Mouse (Mus musculus) MEL (cell line): ENCODE data around the gene Nuf2. TPM values are rescaled to one million over a fixed set of nuclear protein-coding genes. Genes with fewer than 3 reads are reported as not detected.

Experiments used
- DNase-seq: peaks from one replicate; pipeline ENCODE4 v3.0.0; 2011; ENCODE audit warnings: low read depth, low spot score
- H3K27ac ChIP-seq: 2 replicates; pipeline ENCODE4 v1.5.1; 2012; ENCODE audit warnings: low read depth, mild to moderate bottlenecking, control low read depth, low read length, moderate library complexity; ENCODE audit not compliant: control insufficient read depth
- H3K27me3 ChIP-seq, 2 experiments: fragments of 150-350 bp in 1 of 2; sonication (generic) in 1 of 2; 2 replicates each; pipeline ENCODE4 v1.6.1; 2012; ENCODE audit warnings: low read length in 2 of 2, mild to moderate bottlenecking in 2 of 2, improper control_type of control experiment in 1 of 2, moderate library complexity in 1 of 2; ENCODE audit not compliant: insufficient read depth in 2 of 2, control insufficient read depth in 1 of 2
- H3K36me3 ChIP-seq, 2 experiments: 2 replicates each; pipeline ENCODE4 v1.6.1; 2012 to 2014; ENCODE audit warnings: low read length in 2 of 2, improper control_type of control experiment in 1 of 2, inconsistent platforms in 1 of 2, mild to moderate bottlenecking in 1 of 2; ENCODE audit not compliant: insufficient read depth in 2 of 2, control insufficient read depth in 1 of 2
- H3K4me1 ChIP-seq, 2 experiments: fragments of 150-350 bp in 1 of 2; sonication (generic) in 1 of 2; 2 replicates each; pipeline ENCODE4 v1.6.1; 2012; ENCODE audit warnings: low read length in 2 of 2, improper control_type of control experiment in 1 of 2, mild to moderate bottlenecking in 1 of 2; ENCODE audit not compliant: insufficient read depth in 2 of 2, control insufficient read depth in 1 of 2
- H3K4me3 ChIP-seq, 2 experiments: fragments of 150-350 bp in 1 of 2; sonication (generic) in 1 of 2; 2 replicates each; pipeline ENCODE4 v1.5.1; 2012; ENCODE audit warnings: low read depth in 2 of 2, low read length in 2 of 2, mild to moderate bottlenecking in 2 of 2, moderate library complexity in 2 of 2, control low read depth in 1 of 2, improper control_type of control experiment in 1 of 2; ENCODE audit not compliant: control insufficient read depth in 1 of 2, insufficient read depth in 1 of 2
- H3K79me2 ChIP-seq: 2 replicates; pipeline ENCODE4 v1.6.1; 2012; ENCODE audit warnings: mild to moderate bottlenecking, low read length, moderate library complexity; ENCODE audit not compliant: control insufficient read depth, poor library complexity, insufficient read depth
- H3K9ac ChIP-seq: 2 replicates; pipeline ENCODE4 v1.6.1; 2012; ENCODE audit warnings: low read depth, mild to moderate bottlenecking, control low read depth, low read length, moderate library complexity; ENCODE audit not compliant: control insufficient read depth, poor library complexity, severe bottlenecking
- H3K9me3 ChIP-seq: fragments of 150-350 bp; sonication (generic); replicated peaks from 2 replicates; pipeline ENCODE4 v1.6.1; 2012; ENCODE audit warnings: mild to moderate bottlenecking, low read length, improper control_type of control experiment, moderate library complexity; ENCODE audit not compliant: insufficient read depth
- BHLHE40 ChIP-seq: IDR thresholded peaks from 2 replicates; pipeline ENCODE4 v1.6.1; 2012; ENCODE audit warnings: low read depth, mild to moderate bottlenecking, inconsistent platforms, low read length, improper control_type of control experiment, borderline replicate concordance
- CHD1 ChIP-seq: IDR thresholded peaks from 2 replicates; pipeline ENCODE4 v1.6.1; 2012; ENCODE audit warnings: low read depth, mild to moderate bottlenecking, inconsistent platforms, low read length, improper control_type of control experiment
- CHD2 ChIP-seq: IDR thresholded peaks from 2 replicates; pipeline ENCODE4 v1.6.1; 2011; ENCODE audit warnings: low read length, improper control_type of control experiment
- E2F4 ChIP-seq: IDR thresholded peaks from 2 replicates; pipeline ENCODE4 v1.6.1; 2011; ENCODE audit warnings: low read depth, low read length, improper control_type of control experiment, borderline replicate concordance
- ELF1 ChIP-seq: IDR thresholded peaks from 2 replicates; pipeline ENCODE4 v1.6.1; 2014; ENCODE audit warnings: low read depth, mild to moderate bottlenecking, inconsistent platforms, low read length, improper control_type of control experiment, moderate library complexity
- EP300 ChIP-seq, 2 experiments: IDR thresholded peaks; 2 replicates each; pipeline ENCODE4 v1.6.1; 2011; ENCODE audit warnings: improper control_type of control experiment in 2 of 2, low read length in 2 of 2, low read depth in 1 of 2, mild to moderate bottlenecking in 1 of 2
- ETS1 ChIP-seq: IDR thresholded peaks from 2 replicates; pipeline ENCODE4 v1.6.1; 2012; ENCODE audit warnings: low read depth, mild to moderate bottlenecking, inconsistent platforms, low read length, improper control_type of control experiment, moderate library complexity
- GABPA ChIP-seq: IDR thresholded peaks from 2 replicates; pipeline ENCODE4 v1.6.1; 2012; ENCODE audit warnings: low read depth, mild to moderate bottlenecking, inconsistent platforms, low read length, improper control_type of control experiment, moderate library complexity
- GATA1 ChIP-seq: IDR thresholded peaks from 2 replicates; pipeline ENCODE4 v1.6.1; 2011; ENCODE audit warnings: low read depth, low read length, improper control_type of control experiment
- HCFC1 ChIP-seq: IDR thresholded peaks from 2 replicates; pipeline ENCODE4 v1.6.1; 2012; ENCODE audit warnings: low read depth, mild to moderate bottlenecking, inconsistent platforms, low read length, improper control_type of control experiment, moderate library complexity
- JUND ChIP-seq: IDR thresholded peaks from 2 replicates; pipeline ENCODE4 v1.6.1; 2011; ENCODE audit warnings: low read depth, mild to moderate bottlenecking, improper control_type of control experiment, low read length
- KAT2A ChIP-seq: conservative IDR thresholded peaks from 2 replicates; pipeline ENCODE4 v1.6.1; 2012; ENCODE audit warnings: low read depth, low read length, improper control_type of control experiment, inconsistent platforms
- MAX ChIP-seq: IDR thresholded peaks from 2 replicates; pipeline ENCODE4 v1.6.1; 2011; ENCODE audit warnings: low read length, improper control_type of control experiment
- MEF2A ChIP-seq: IDR thresholded peaks from 2 replicates; pipeline ENCODE4 v1.6.1; 2014; ENCODE audit warnings: low read depth, mild to moderate bottlenecking, inconsistent platforms, low read length, improper control_type of control experiment; ENCODE audit not compliant: poor library complexity, insufficient replicate concordance, severe bottlenecking; ENCODE audit errors: extremely low read depth
- MYC ChIP-seq: IDR thresholded peaks from 2 replicates; pipeline ENCODE4 v1.6.1; 2011; ENCODE audit warnings: low read depth, mild to moderate bottlenecking, low read length, improper control_type of control experiment, moderate library complexity
- NELFE ChIP-seq: IDR thresholded peaks from 2 replicates; pipeline ENCODE4 v1.6.1; 2011; ENCODE audit warnings: low read depth, low read length, improper control_type of control experiment
- NRF1 ChIP-seq: IDR thresholded peaks from 2 replicates; pipeline ENCODE4 v1.6.1; 2014; ENCODE audit warnings: low read depth, mild to moderate bottlenecking, inconsistent platforms, low read length, improper control_type of control experiment, moderate library complexity; ENCODE audit not compliant: poor library complexity, insufficient read depth, severe bottlenecking
- POLR2A ChIP-seq, 2 experiments: IDR thresholded peaks; 2 replicates each; pipeline ENCODE4 v1.6.1; 2011 to 2012; ENCODE audit warnings: low read length in 2 of 2, mild to moderate bottlenecking in 2 of 2, control low read depth in 1 of 2, improper control_type of control experiment in 1 of 2, low read depth in 1 of 2, moderate library complexity in 1 of 2; ENCODE audit not compliant: control insufficient read depth in 1 of 2, insufficient read depth in 1 of 2, poor library complexity in 1 of 2
- POLR2AphosphoS2 ChIP-seq: IDR thresholded peaks from 2 replicates; pipeline ENCODE4 v1.6.1; 2011; ENCODE audit warnings: low read length, improper control_type of control experiment
- POLR2AphosphoS5 ChIP-seq: IDR thresholded peaks from 2 replicates; pipeline ENCODE4 v1.6.1; 2012; ENCODE audit warnings: low read depth, borderline replicate concordance, mild to moderate bottlenecking, inconsistent platforms, low read length, moderate library complexity, mixed read lengths
- RAD21 ChIP-seq: IDR thresholded peaks from 2 replicates; pipeline ENCODE4 v1.6.1; 2011; ENCODE audit warnings: mild to moderate bottlenecking, low read depth, low read length, improper control_type of control experiment
- RCOR1 ChIP-seq: IDR thresholded peaks from 2 replicates; pipeline ENCODE4 v1.6.1; 2012; ENCODE audit warnings: low read depth, mild to moderate bottlenecking, inconsistent platforms, low read length, improper control_type of control experiment
- SIN3A ChIP-seq: IDR thresholded peaks from 2 replicates; pipeline ENCODE4 v1.6.1; 2012; ENCODE audit warnings: low read length, improper control_type of control experiment, inconsistent platforms
- SMC3 ChIP-seq: IDR thresholded peaks from 2 replicates; pipeline ENCODE4 v1.6.1; 2011; ENCODE audit warnings: low read depth, low read length, improper control_type of control experiment
- TAL1 ChIP-seq: IDR thresholded peaks from 2 replicates; pipeline ENCODE4 v1.6.1; 2012; ENCODE audit warnings: mild to moderate bottlenecking, inconsistent platforms, low read length, moderate library complexity, mixed read lengths
- TBP ChIP-seq: IDR thresholded peaks from 2 replicates; pipeline ENCODE4 v1.8.0; 2011; ENCODE audit warnings: low read depth, low read length, improper control_type of control experiment
- TCF12 ChIP-seq: IDR thresholded peaks from 2 replicates; pipeline ENCODE4 v1.6.1; 2014; ENCODE audit warnings: low read depth, mild to moderate bottlenecking, inconsistent platforms, low read length, improper control_type of control experiment, moderate library complexity
- UBTF ChIP-seq: IDR thresholded peaks from 2 replicates; pipeline ENCODE4 v1.6.1; 2012; ENCODE audit warnings: low read depth, mild to moderate bottlenecking, inconsistent platforms, low read length, improper control_type of control experiment, moderate library complexity, borderline replicate concordance; ENCODE audit not compliant: insufficient read depth
- USF1 ChIP-seq: IDR thresholded peaks from 2 replicates; pipeline ENCODE4 v1.6.1; 2014; ENCODE audit warnings: low read depth, mild to moderate bottlenecking, inconsistent platforms, low read length, improper control_type of control experiment, moderate library complexity
- USF2 ChIP-seq, 2 experiments: IDR thresholded peaks; 2 replicates each; pipeline ENCODE4 v1.6.1; 2011 to 2012; ENCODE audit warnings: improper control_type of control experiment in 2 of 2, low read length in 2 of 2, borderline replicate concordance in 1 of 2, inconsistent platforms in 1 of 2, low read depth in 1 of 2, mild to moderate bottlenecking in 1 of 2; ENCODE audit not compliant: insufficient read depth in 1 of 2
- ZC3H11A ChIP-seq: IDR thresholded peaks from 2 replicates; pipeline ENCODE4 v1.6.1; 2012; ENCODE audit warnings: low read depth, mild to moderate bottlenecking, inconsistent platforms, low read length, improper control_type of control experiment
- ZKSCAN1 ChIP-seq: IDR thresholded peaks from 2 replicates; pipeline ENCODE4 v1.6.1; 2012; ENCODE audit warnings: low read depth, mild to moderate bottlenecking, inconsistent platforms, low read length, improper control_type of control experiment, moderate library complexity
- ZMIZ1 ChIP-seq: IDR thresholded peaks from 2 replicates; pipeline ENCODE4 v1.6.1; 2012; ENCODE audit warnings: low read depth, mild to moderate bottlenecking, inconsistent platforms, low read length, improper control_type of control experiment, moderate library complexity
- ZNF384 ChIP-seq: IDR thresholded peaks from 2 replicates; pipeline ENCODE4 v1.6.1; 2012; ENCODE audit warnings: low read depth, mild to moderate bottlenecking, inconsistent platforms, low read length, improper control_type of control experiment
- polyA plus RNA-seq, 2 experiments: library from polyadenylated mRNA; stranded (reverse) in 1 of 2; unstranded in 1 of 2; fragments of >175 nt in 1 of 2; fragments of >200 nt in 1 of 2; gene quantifications; 2 replicates each; pipeline versions ENCODE4 v1.2.1 to v1.2.4; 2012; ENCODE audit warnings: low replicate concordance in 2 of 2, low read depth in 1 of 2; ENCODE audit not compliant: insufficient read length in 2 of 2, insufficient read depth in 1 of 2, missing spikeins in 1 of 2
- total RNA-seq: library from RNA; depleted of rRNA; stranded (reverse); fragments of 300-350 nt; gene quantifications from 2 replicates; pipeline ENCODE4 v1.2.3, GENCODE M21; 2012; rRNA removed

Gene Nuf2
- 34.7 and 37.3 TPM in 2 replicates for total RNA-seq
- polyA plus RNA-seq = 10 to 100 TPM; 44.4 to 99.2 TPM

GRCm38 (mm10) chr1:169530876-169531701 is at the start of gene Nuf2:
Gene Nuf2 (minus strand): TSS chr1:169531464.
- peak; percentile 98 for DNase-seq
- Histone ChIP-seq H3K9me3 (no peaks in the 10 kb centered on the region), H3K27ac (peak within 1 kb of the TSS; percentile 76), H3K4me3 (peak within 1 kb of the TSS; percentile 80 to 87), H3K79me2 (peaks cover 15% of the 10 kb centered on the region), H3K27me3 (no peaks in the 10 kb centered on the region), H3K9ac (peak within 1 kb of the TSS; percentile 91), H3K36me3 (peaks cover 0 to 4% of the 10 kb centered on the region in 2 experiments), H3K4me1 (no peaks in the 10 kb centered on the region)
- TF ChIP-seq ZKSCAN1 (no peak), CHD2 (no peak), MYC (peak; percentile 72; the same call in 1 of the 2 replicates), ELF1 (peak; percentile 99), SIN3A (peak; percentile 99), MAX (peak; percentile 85), GATA1 (peak; percentile 43; the same call in 1 of the 2 replicates), USF2 (IDR thresholded peaks at IDR 0.05; ENCODE audit: borderline replicate concordance in 1 of 2, insufficient read depth in 1 of 2, low read depth in 1 of 2, low read length in 2 of 2) (no peak), HCFC1 (peak; percentile 98), TAL1 (no peak), ZC3H11A (no peak), TCF12 (peak; percentile 86), E2F4 (peak; percentile 90), KAT2A (peak; percentile 82), POLR2AphosphoS5 (no peak), NELFE (peak; percentile 82), CHD1 (no peak), USF1 (peak; percentile 51; the same call in 1 of the 2 replicates), BHLHE40 (no peak), ZMIZ1 (no peak), SMC3 (no peak), POLR2A (IDR thresholded peaks at IDR 0.05; ENCODE audit: control insufficient read depth in 1 of 2, insufficient read depth in 1 of 2, low read depth in 1 of 2, low read length in 2 of 2, poor library complexity in 1 of 2) (peak; percentile 59 to 90; a peak in 1 of 4 replicates), ZNF384 (peak; percentile 72), NRF1 (peak; percentile 63), RAD21 (no peak), EP300 (IDR thresholded peaks at IDR 0.05; ENCODE audit: low read depth in 1 of 2, low read length in 2 of 2) (peak in 1 of 2 experiments; percentile 65; a peak in 2 of 4 replicates), RCOR1 (peak; percentile 79), JUND (no peak), MEF2A (peak; percentile 67; the same call in 1 of the 2 replicates), TBP (peak; percentile 94), ETS1 (peak; percentile 67; the same call in 1 of the 2 replicates), POLR2AphosphoS2 (peak; percentile 82), UBTF (0 out of 2 replicates have a peak, but pooled peaks have one; percentile 68), GABPA (no peak)
